Mouse (Mus musculus) layer of hippocampus, postnatal 25 days (tissue): ENCODE measurements around the gene Gm17660. TPM values are rescaled to one million over a fixed set of nuclear protein-coding genes. Genes with fewer than 3 reads are reported as not detected.

Experiments
- DNase-seq, 2 experiments: peaks; one replicate each; pipeline ENCODE4 v3.0.0; 2022; ENCODE audit warnings: mixed read lengths in 2 of 2, low spot score in 1 of 2; ENCODE audit errors: extremely low spot score in 1 of 2
- total RNA-seq, 2 experiments: library from RNA; stranded (reverse); gene quantifications; 2 replicates each; pipeline ENCODE4 v1.2.3; 2021

The Gm17660 gene
- total RNA-seq, 2 experiments from 2014 or later = 0.76 TPM; not detected in 1

DNA sequence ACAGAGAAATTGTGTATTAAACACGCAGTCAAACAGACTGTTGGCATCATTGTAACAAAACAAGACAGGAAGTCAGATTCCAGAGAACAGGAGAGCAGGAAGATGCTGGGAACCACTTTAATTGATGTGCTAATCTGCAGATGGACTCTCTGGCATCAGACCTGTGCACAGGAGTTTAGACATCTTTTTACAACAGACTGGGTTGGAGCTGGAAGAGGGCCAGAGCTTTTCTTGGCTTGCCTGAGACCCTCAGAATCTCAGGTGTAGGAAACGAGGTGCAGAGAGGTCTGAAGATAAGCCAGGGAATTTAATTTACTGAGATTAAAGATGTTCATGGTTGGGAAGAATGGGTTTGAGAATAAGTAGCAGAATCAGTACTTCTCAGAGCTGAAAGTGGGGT is 12.3 kb upstream of the Gm17660 start:
- DNase-seq = no peak

DNA sequence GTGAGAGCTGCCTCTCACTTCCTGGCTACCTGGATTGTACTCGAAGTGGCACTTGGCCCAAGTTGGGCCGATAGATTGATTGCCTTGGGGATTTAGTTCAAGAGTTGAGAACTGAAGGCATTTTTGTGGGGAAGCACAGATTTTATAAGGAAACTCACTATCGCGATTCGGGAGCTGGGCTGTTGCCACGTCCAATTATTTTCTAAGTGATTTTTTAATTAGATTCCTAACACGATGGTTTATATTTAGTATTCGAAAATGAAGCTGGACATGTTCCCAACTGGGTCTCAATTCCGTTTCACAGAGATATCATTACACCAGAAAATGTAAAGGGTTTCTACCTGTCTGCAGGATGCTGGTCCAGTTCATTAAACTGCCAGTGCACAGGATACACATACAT is 8.0 kb upstream of the Gm17660 start:
- DNase-seq = no peak

DNA sequence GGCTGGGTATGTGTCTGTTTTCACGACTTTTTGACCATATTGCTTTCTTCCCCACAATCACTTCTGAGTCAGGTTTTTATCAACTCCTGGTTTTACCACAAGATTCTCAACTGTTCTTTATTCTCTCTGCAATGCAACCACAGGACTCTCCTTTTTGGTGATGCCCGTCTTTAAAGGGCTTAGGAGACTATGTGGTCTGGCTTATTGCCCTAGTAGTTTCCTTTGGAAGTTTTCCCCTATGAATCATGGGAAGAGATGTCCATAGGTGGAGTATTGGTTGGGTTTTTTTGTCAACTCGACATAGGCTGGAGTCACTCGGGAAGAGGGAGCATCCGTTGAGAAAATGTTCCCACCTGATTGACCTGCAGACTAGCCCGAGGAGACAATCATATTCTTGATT is 3.3 kb upstream of the Gm17660 start:
- no peak for DNase-seq

DNA sequence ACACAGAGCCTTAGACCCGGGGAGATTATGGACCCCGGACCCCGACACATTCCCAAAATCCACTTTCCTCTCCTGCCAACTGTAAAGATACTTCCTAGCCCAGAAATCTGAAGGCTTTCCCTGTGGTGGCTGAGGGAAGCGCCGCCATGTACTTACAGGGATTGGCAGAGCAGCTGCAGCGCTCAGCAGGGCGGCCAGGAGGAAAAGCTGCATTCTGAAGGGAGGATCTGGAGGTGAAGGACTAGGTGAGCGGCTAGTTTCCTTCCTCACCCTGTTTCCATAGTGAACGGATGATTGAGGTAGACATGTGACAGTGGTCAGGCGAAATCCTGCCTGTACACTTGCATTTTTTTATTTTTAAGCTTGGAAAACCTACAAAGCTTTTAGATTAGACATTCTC is 1.0 kb downstream of the Gm17660 start:
- no peak for DNase-seq

- DNase-seq = peak; percentile 65 to 89
Measured at GRCm38 (mm10) chr5:104074388-104074787, 3.0 kb downstream of the Gm17660 start.

GRCm38 (mm10) chr5:104073602-104074001 is 3.8 kb downstream of the Gm17660 start:
- no peak for DNase-seq

DNA sequence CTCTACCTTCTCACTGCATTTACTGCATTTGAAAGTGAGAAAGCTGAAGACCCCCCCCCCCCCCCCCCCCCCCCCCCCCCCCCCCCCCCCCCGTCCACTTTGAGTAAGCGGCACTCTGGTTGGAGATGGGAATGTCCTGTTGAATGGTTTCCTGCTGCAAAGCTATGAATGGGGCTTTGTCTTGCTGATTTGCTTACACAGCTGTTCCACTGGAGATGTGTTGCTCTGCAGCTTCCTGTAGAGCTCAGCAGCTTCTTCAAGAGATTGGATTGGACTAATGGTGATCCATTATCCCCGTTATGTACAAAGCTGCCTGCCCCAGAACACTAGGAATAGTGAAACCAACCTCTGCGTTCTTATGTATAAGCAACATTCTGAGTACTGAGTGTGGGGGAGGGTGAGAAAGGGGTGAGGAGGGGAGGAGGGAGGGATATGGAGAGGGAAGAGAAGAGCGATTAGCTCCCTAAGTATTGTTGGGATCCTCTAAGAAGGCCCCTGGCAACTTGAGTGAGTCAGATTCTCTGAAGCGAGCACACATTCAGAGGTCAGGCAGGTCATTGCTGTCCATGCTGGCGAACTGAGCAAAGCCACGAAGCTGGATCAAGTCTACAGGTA is 5.0 kb downstream of the Gm17660 start:
- no peak for DNase-seq

GRCm38 (mm10) chr5:104071048-104071447 is 6.4 kb downstream of the Gm17660 start:
- no peak for DNase-seq

- DNase-seq = no peak
Measured at GRCm38 (mm10) chr5:104068751-104069150, 8.7 kb downstream of the Gm17660 start.

GRCm38 (mm10) chr5:104062773-104063551 is 14.4 kb downstream of the Gm17660 start:
- DNase-seq = no peak

DNA sequence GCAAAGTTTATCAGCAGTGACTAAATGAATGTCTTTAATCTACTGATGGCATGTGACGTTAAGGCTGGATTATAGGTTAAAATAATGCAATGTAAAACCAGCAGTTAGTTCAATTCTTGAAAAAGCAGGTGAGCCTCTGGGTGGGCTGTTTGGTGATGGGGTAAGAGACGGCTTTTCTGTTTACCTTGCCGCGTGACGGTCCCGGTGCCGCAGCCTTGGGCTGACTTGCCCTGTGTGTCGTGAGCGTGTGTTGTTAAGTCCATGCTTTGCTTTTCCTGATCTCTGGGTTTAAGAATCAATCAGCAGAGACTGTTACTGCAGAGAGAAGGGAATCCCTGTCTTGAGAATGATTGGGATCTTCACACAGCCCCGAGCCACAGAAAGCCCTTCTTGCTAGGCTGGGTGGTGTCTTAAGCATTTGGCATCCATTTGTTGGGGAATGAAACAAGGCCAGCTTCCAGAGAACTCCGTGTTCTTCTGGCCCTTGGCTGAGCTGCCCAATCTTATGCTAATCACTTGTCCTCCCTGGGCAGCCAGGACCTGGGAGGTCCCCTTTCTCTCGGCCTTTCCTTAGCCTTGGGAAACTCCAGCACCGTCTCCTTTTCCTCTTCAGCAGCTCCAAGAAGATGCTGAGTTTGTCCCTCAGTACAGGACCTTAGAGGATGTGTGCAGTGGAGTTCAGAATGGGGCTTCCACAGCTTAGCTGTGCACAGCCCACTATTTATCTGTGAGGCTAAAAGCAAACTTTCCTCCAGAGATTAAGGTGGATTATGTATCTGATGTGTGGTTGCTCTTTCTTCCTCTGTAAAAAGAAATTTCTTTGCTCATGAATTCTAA is 15.3 kb downstream of the Gm17660 start:
- DNase-seq = no peak

DNA sequence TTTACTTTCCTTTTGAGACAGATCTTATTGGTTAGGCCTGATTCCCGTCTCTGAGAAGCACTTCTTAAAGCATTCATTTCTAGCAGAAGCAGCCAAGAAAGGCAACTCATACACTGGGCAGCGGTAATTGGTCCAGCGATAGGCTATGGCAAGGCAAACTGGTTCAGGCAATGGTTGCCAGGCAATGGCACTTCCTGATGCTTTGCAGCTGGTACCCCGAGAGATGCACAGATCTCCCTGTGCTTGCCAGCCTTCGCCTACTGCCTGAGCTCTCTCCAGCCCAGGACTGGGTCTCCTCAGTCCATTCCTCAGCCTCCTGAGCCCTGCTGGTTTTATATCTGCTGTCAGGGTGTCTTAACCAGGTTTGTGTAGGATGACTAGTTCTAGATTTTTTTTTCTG is 17.0 kb downstream of the Gm17660 start:
- DNase-seq = no peak

DNA sequence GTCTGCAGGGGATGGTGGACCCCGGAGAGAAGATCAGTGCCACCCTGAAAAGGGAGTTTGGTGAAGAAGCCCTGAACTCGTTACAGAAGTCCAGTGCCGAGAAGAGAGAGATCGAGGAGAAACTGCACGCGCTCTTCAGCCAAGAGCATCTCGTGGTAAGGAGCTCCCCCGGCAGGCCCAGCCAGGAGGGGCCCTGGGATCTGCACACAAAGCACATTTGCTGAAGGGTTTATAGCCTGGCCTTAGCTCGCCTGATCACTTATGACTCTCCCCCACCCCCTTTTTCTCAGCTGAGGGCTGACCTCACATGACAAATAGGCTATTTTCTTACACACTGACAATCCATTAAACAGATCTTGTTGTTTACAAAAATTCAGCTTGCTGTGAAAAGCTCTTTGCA is 17.8 kb downstream of the Gm17660 start:
- DNase-seq = no peak

DNA sequence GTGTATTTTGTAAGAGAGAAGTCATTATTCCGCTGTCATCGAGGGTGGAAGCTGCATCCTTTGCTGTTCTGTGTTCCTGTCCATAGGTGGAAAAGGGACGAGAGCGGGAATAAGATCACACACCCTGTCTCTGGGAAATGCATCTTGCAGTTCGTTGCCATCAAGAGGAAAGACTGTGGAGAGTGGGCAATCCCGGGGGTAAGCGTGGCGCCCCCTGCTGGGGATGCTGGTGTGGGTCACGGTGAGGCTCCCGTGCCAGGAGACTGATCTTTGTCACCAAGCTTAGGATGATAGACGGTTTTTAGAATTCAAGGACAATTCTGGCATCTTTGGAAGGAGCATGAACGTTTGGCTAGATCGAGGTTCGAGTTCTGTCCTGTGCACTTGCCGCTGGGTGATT is 19.4 kb downstream of the Gm17660 start:
- peak in 1 of 2 experiments; percentile 61 for DNase-seq

DNA sequence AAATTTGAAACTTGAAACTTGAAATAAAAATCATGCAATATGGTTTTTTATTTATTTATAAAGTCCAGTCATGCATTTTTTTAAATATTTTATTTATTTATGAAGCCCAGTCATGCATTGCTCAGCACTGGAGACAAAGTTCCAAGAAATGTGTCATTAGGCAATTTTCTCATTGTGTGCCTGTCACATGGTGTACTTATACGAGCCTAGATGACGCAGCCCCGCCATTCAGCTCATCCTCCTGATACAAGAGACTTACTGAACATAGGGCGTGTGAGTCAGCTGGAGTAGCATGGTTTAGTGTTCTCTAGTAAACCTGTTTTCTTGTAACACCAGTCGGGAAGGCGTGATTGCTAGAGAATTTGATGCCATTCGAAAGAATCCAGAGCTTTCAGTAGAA is 21.1 kb downstream of the Gm17660 start:
- no peak for DNase-seq

- DNase-seq = no peak
Measured at GRCm38 (mm10) chr5:104055816-104056215, 21.6 kb downstream of the Gm17660 start.

GRCm38 (mm10) chr5:104054938-104055337 is 22.5 kb downstream of the Gm17660 start:
- no peak for DNase-seq

- no peak for DNase-seq
Measured at GRCm38 (mm10) chr5:104052956-104053355, 24.5 kb downstream of the Gm17660 start.

DNA sequence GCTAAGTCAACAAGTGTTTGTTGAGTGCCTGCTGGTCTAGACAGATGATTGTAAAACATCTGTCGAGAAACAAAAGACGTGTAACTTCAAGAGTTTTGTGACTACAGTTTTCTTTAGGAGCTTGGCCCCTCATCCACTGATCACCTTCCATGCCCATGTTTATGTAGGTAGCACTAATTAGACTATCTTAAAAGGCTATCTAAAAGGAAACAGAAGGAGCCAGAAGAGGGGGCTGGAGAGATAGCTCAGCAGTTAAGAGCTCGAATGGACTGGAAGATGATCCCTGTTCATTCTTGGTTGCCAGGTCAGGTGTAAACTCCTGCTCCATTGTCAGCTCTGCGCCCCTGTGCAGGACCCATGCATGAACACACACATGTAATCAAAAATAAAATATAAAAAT is 29.3 kb downstream of the Gm17660 start:
- DNase-seq = no peak

GRCm38 (mm10) chr5:104047200-104048105 is 30.0 kb downstream of the Gm17660 start:
- DNase-seq = no peak
